Mouse (Mus musculus): ENCODE measurements around the gene Inpp4b.

GRCm38 (mm10) chr8:81609064-81609463 is 266.7 kb downstream of the Inpp4b start:
- TF ChIP-seq CTCF (IDR thresholded peaks at IDR 0.05; ENCODE audit: extremely low read depth, insufficient read depth, low read length) (no peak), POLR2A (IDR thresholded peaks at IDR 0.05; ENCODE audit: extremely low read depth, insufficient read depth, low read length) (no peak)

All from cortical plate, adult 2 months (tissue).